Mouse (Mus musculus) forebrain, embryonic 14.5 days (tissue): ENCODE data around the gene Gins2. TPM values are rescaled to one million over a fixed set of nuclear protein-coding genes. Genes with fewer than 3 reads are reported as not detected.

Source experiments
- ATAC-seq: fragments of 200-750 bp; cut with Nextera tagmentation; 2 replicates; pipeline ENCODE4 v1.8.0; 2017; ENCODE audit warnings: mild to moderate bottlenecking, moderate library complexity
- DNase-seq: peaks from one replicate; pipeline ENCODE4 v3.0.0-alpha.2; 2015; ENCODE audit warnings: low spot score
- H3K27ac ChIP-seq: fragments of 300-500 bp; sonication (generic); 2 replicates; pipeline ENCODE4 v1.5.1; 2014; ENCODE audit warnings: low read depth, mild to moderate bottlenecking, control low read depth, low read length, moderate library complexity
- H3K27me3 ChIP-seq: fragments of 300-500 bp; sonication (generic); replicated peaks from 2 replicates; pipeline ENCODE4 v1.6.1; 2014; ENCODE audit warnings: low read length, control low read depth, mixed read lengths; ENCODE audit not compliant: control insufficient read depth, insufficient read depth
- H3K36me3 ChIP-seq: fragments of 300-500 bp; sonication (generic); 2 replicates; pipeline ENCODE4 v1.6.1; 2014; ENCODE audit warnings: low read length, control low read depth; ENCODE audit not compliant: control insufficient read depth, insufficient read depth
- H3K4me1 ChIP-seq: fragments of 300-500 bp; sonication (generic); 2 replicates; pipeline ENCODE4 v1.6.1; 2014; ENCODE audit warnings: antibody characterized with exemption, low read length, control low read depth; ENCODE audit not compliant: control insufficient read depth, insufficient read depth
- H3K4me2 ChIP-seq: fragments of 300-500 bp; sonication (generic); 2 replicates; pipeline ENCODE4 v1.6.1; 2014; ENCODE audit warnings: mild to moderate bottlenecking, control low read depth, low read length
- H3K4me3 ChIP-seq: fragments of 300-500 bp; sonication (generic); 2 replicates; pipeline ENCODE4 v1.5.1; 2014; ENCODE audit warnings: low read depth, low read length, control low read depth
- H3K9ac ChIP-seq: fragments of 300-500 bp; sonication (generic); 2 replicates; pipeline ENCODE4 v1.6.1; 2014; ENCODE audit warnings: mild to moderate bottlenecking, low read length, control low read depth, moderate library complexity
- H3K9me3 ChIP-seq: fragments of 300-500 bp; sonication (generic); replicated peaks from 2 replicates; pipeline ENCODE4 v1.6.1; 2016; ENCODE audit warnings: low read length, control low read depth, mixed read lengths; ENCODE audit not compliant: control insufficient read depth
- WGBS: fragments of 180-500 bp; shearing (Covaris S2); extraction: QIAGEN DNeasy Blood & Tissue Kit; methylation state at CpG from one replicate; pipeline ENCODE4 v1.1.7; 2014; 5-methylcytosine and 5-hydroxymethylcytosine counted together
- polyA plus RNA-seq: library from polyadenylated mRNA; unstranded; fragments of >200 nt; fragmentation: Nextera tagmentation; extraction: Ambion mirVana; gene quantifications from 2 replicates; pipeline ENCODE4 v1.2.1, GENCODE M21; 2014

The Gins2 gene
- polyA plus RNA-seq, 1 experiment from 2014 or later, result 44.1 TPM

DNA sequence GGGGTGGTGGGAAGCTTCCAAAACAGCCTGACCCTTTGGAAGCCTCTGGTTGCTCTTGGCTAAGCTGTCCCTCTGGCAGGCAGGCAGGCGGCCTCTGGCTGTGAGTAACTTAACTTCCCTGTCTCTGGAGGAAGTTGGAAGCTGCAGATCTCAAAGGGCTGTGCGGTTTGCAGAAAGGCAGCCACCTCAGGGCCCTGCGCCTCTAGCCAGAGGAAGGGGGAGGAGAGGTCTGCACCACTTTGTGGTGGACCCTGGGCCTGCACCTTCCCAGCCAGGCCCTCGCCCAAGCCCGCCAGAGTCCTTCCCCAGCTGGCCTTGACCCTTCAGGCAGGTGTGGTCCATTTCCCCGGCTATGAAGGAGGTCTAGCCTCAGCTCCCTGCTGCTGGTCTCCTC, 49.7 kb downstream of the Gins2 start:
- ATAC-seq (no peak), DNase-seq (no peak)
- Histone ChIP-seq H3K27me3 (no peaks in the 10 kb centered on the region), H3K9me3 (no peaks in the 10 kb centered on the region), H3K27ac (peak overlapping the region; percentile 98), H3K4me3 (peak overlapping the region; percentile 63; the same call in 1 of the 2 replicates), H3K36me3 (no peaks in the 10 kb centered on the region), H3K9ac (peak overlapping the region; percentile 82), H3K4me2 (peak overlapping the region; percentile 98), H3K4me1 (peaks cover 62% of the 10 kb centered on the region)
- WGBS, result 45% methylated on average over 5 of the region's 6 CpGs

DNA sequence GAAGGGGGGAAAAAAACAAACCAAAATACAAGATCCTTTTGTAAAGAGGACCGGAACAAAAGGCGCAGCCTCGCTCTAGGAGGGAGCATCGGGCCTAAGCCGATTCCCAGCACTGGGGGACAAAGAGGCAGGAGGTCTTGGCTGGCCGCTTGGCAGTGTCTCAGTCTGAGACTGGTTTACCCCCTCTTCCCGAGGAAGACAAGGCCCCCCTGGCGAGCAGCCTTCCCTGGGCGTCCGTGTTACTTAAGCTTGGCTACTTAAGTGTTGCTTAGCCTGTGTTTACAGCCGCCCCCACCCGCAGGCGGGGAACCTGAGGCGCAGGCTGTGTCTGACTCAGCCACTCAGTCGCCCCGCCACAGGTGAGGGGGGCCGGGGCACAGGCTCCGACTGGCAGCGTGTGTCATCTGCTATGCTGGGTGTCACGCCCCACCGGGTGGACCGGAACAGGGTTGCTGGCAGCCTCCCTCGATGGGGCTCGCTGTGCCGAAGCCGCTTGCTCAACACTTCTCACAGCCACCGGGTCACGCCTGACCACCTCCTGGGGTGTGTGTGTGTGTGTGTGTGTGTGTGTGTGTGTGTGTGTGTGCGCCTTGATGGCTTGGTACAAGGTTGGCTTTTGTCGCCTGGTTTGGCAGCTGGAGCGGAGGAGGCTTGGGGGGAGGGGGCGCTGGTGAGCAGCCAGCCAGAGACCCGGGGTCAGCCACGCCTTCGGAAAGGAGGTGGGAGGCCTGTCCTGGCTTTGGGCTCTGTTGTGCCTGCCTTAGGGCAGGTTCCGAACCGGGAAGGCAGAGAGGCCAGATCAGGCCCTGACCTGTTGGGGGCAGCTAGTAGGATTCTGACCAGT, 50.5 kb downstream of the Gins2 start:
- Histone ChIP-seq H3K27me3 (no peaks in the 10 kb centered on the region), H3K4me2 (peak overlapping the region; percentile 98), H3K9me3 (no peaks in the 10 kb centered on the region), H3K9ac (peak overlapping the region; percentile 82), H3K4me1 (peaks cover 67% of the 10 kb centered on the region), H3K36me3 (no peaks in the 10 kb centered on the region), H3K27ac (peak overlapping the region; percentile 98), H3K4me3 (peak overlapping the region; percentile 63)
- WGBS, result 1% methylated on average over 37 of the region's 37 CpGs
- peak; percentile 82 for DNase-seq
- ATAC-seq, result peak; percentile 25; the same call in 1 of the 2 replicates

DNA sequence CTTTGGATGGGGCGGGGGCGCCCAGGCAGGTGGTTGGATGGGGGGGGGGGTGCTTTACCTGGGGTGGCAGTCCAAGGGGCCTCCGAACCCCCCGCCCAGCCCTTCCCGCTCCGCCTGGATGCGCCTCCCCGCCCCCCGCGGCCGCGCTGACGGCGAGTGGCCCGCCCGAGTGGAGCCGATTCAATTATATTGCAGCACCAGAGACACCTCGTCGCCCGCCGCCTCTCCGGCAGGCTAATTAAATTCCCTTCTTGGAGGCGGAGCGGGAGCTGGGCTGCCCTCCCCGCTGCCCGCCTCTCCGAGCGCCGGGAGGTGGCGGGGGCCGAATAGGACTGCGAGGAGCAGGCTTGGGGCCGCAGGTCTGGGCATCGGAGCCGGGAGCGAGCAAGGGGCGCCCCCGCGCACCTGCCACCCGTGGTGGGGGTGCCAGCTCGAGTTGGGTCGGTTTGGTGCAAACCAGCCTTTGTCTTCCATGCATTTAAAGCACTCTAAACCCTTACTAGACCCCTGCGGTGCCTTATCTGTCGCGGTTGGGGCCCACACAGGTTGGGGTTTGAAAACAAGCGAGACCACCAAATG, 51.2 kb downstream of the Gins2 start:
- peak; percentile 92 for DNase-seq
- H3K27me3 ChIP-seq, result no peaks in the 10 kb centered on the region
- H3K9ac ChIP-seq, result peak overlapping the region; percentile 82
- peaks cover 68% of the 10 kb centered on the region for H3K4me1 ChIP-seq
- no peaks in the 10 kb centered on the region for H3K9me3 ChIP-seq
- H3K36me3 ChIP-seq, result no peaks in the 10 kb centered on the region
- H3K4me2 ChIP-seq, result peak overlapping the region; percentile 98
- ATAC-seq, result peak; percentile 40
- peak overlapping the region; percentile 63 for H3K4me3 ChIP-seq
- peak overlapping the region; percentile 98 for H3K27ac ChIP-seq
- under 1% methylated on average over 44 of the region's 46 CpGs for WGBS

DNA sequence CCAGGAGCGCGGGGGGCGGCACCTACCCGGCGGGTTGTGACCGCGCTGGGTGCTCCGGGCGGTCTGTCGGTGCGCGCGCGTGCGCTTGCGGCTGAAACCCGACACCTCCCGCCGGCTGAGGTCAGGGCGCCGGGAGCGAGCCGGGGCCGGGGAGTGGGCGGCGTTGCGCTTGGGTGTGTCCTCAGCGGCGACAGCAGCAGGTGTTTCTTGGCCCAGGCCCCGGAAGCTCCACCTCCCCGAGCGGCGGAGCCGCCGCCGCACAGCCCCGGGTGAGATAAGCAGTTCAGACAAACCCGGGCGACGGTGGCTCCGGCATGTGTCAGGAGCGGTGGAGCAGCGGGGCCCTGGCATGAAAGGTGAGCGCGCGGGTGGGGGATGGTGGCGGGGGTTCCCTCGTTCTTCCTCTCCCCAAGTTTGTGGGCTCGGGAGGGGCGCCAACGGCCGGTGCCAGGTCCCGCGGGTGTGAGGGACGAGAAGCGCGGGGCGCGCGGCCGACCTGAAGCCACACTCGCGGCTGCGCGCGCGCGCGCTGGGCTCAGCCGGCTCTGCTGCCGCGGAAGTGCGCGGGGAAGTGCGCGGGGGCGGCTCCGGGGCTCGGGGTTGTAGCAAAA, 51.8 kb downstream of the Gins2 start:
- peaks cover 70% of the 10 kb centered on the region for H3K4me1 ChIP-seq

DNA sequence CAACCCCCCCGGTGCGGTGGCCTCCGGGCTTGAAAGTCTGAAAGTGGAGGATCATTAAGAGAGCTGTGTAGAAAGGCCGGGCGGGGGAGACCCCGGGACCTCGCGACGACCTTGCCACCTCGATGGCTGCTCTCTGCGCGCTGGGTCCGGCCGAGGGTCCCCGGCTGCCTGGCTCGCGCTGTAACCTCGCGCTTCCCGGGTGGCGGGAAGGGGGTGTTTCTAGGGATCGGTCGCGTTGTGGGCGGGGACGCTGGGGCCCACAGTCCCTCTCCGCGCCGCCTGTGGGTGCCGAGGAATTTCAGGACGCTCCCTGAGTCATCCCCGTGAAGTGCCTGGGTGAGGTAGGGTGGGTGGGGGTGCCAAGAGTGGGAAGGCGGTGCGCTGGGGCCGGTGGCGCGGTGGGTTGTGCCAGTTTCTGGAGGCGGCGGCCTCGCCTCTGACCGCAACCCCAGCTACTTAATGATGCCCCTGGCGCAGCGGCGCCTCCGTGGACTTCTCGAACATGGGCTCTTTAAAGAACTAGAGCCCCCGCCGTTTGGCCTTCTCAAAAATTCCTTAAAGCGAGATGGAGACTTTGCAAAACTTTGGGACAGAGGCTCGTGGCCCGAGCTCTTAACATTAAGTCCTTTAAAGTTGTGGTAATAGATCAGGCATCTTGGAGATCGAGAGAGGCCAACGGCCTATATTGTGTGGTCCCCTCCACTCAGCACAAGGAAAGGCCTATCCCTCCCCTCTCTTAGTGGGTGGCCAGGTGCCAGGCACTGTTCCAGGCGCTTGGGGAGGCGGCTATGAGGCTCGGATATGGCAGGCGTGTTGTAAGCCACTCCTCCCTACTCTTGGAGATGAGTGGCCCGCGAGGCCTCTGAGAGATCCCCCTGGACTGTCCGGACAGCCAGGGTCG, 52.5 kb downstream of the Gins2 start:
- H3K9me3 ChIP-seq, result no peaks in the 10 kb centered on the region
- no peaks in the 10 kb centered on the region for H3K27me3 ChIP-seq
- DNase-seq (peak; percentile 78), ATAC-seq (peak; percentile 22)
- peak overlapping the region; percentile 98 for H3K27ac ChIP-seq
- no peaks in the 10 kb centered on the region for H3K36me3 ChIP-seq
- under 1% methylated on average over 59 of the region's 61 CpGs for WGBS
- H3K4me1 ChIP-seq, result peaks cover 74% of the 10 kb centered on the region
- H3K4me2 ChIP-seq, result peak overlapping the region; percentile 98
- H3K4me3 ChIP-seq, result peak overlapping the region; percentile 63
- H3K9ac ChIP-seq, result peak overlapping the region; percentile 82

More for the DNA sequence above, 51.8 kb downstream of the Gins2 start:
- H3K9me3 ChIP-seq, result no peaks in the 10 kb centered on the region
- ATAC-seq (peak; percentile 24), DNase-seq (peak; percentile 83)
- H3K27me3 ChIP-seq, result no peaks in the 10 kb centered on the region
- no peaks in the 10 kb centered on the region for H3K36me3 ChIP-seq
- H3K9ac ChIP-seq, result peak overlapping the region; percentile 82
- peak overlapping the region; percentile 98 for H3K4me2 ChIP-seq
- peak overlapping the region; percentile 98 for H3K27ac ChIP-seq
- 0% methylated on average over 60 of the region's 79 CpGs for WGBS
- H3K4me3 ChIP-seq, result peak overlapping the region; percentile 63

DNA sequence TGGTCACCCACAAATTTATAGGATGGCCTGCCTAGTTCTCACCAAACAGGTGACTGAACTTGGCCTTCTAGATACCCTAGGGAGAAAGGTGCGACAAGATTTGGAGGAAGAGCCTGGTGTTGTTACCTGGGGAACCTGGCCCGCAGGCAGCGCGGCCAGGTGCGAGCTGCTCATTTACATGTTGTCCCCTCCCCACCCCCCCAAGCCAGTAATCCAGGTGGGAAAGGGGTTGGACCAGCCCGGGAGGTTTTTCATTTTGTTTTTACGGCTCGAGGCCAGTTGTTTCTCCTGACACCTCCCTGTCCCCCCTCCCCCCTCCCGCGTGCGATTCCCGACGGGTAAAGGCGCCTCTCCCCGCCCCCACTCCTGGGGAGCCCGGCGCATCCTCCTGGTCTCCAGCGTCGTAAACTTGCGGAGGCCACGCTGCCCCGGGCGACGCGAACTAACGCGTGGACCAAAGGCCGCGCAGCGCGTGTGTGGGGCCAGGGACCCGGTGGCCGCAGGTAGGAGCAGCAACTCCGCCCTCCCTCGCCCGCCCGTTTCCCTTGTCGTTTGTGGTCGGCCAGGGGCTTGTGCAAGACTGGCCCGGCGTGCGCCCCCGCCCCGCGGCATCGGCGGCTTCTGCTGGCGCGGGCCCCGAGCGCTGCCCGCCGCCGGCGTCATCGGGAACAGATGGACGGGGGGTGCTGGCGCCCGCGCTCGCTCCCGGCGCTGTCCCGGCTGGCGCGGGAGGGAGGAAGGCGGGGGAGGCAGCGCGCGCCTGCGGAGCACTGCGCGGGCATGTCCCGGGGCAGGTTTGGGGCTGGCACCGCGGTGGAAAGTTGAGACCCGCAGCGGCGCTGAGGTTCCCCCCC, 53.4 kb downstream of the Gins2 start:
- H3K27ac ChIP-seq, result peak overlapping the region; percentile 98
- DNase-seq, result peak; percentile 82
- H3K4me2 ChIP-seq, result peak overlapping the region; percentile 98
- H3K36me3 ChIP-seq, result no peaks in the 10 kb centered on the region
- H3K4me1 ChIP-seq, result peaks cover 79% of the 10 kb centered on the region
- H3K9ac ChIP-seq, result peak overlapping the region; percentile 82
- peak; percentile 7 for ATAC-seq
- H3K4me3 ChIP-seq, result peak overlapping the region; percentile 63
- no peaks in the 10 kb centered on the region for H3K27me3 ChIP-seq
- H3K9me3 ChIP-seq, result no peaks in the 10 kb centered on the region
- under 1% methylated on average over 74 of the region's 79 CpGs for WGBS

DNA sequence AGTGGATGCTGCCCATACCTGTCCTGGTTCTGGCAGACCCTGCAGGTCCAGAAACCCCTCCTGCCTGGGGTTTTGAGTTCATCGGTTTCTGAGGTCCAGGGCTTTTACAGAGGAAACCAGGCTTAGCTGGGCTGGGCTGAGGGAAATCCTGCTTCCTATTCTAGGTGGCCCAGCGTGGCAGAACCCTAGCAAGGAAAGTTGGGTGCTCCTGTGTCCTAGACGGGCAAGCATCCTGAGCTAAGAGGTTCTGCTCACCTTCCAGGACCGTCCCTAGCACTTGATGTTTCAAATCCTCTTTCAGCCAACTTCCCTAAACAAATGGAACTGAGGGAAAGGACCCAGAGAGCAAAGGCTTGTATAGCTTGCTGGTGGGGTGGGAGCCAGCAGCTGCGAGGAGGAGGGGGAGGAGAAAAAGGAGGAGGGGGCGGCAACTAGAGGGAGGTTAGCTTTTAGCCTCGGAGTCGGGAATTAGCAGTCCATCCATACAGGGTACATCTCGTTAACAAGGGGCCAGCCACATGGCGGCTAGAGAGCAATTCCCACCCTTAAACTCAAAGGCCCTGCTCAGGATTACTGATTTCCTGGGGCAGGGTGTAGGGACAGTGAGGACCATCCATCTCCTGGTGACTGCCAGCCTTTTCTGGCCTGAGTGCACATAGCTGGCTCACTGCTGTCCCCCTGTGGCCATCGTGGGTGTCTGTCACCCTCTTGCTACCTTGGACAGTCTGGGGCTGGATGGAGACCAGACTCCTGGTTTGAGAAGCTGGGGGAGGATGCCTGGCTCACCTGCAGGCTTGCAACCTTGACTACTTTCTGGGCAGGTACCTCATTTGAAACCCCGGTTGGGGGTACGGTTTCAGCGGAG, 54.4 kb downstream of the Gins2 start:
- ATAC-seq (peak; percentile 46), DNase-seq (peak; percentile 90)
- 0 out of 2 replicates have a peak overlapping the region, but pooled peaks have one; percentile 63 for H3K4me3 ChIP-seq
- no peaks in the 10 kb centered on the region for H3K9me3 ChIP-seq
- no peaks in the 10 kb centered on the region for H3K36me3 ChIP-seq
- WGBS, result 8% methylated on average over 14 of the region's 14 CpGs
- H3K4me1 ChIP-seq, result peaks cover 70% of the 10 kb centered on the region
- H3K9ac ChIP-seq, result peak overlapping the region; percentile 50; the same call in 1 of the 2 replicates
- H3K27ac ChIP-seq, result peak overlapping the region; percentile 98
- peak overlapping the region; percentile 98 for H3K4me2 ChIP-seq
- H3K27me3 ChIP-seq, result no peaks in the 10 kb centered on the region
